22 mouse cellular contexts compared by ENCODE assay signal in genomic region chr1:130297471-130297870, GRCm38 (mm10).
DNase-seq lines count a peak whose midpoint lies in the region; ATAC-seq and TF ChIP-seq lines count a peak whose summit lies in the region.
"Had no signal": no experiment of that assay in that cellular context is flagged by ENCODE, and none has a peak within 500 bp of the region (broad histone marks: within the 10 kb centered on the region; RNA-seq: fewer than 3 reads in every experiment).

No protein-coding gene starts in this region.

- H3K36me3 ChIP-seq in forebrain, postnatal 0 days (ENCODE audit: insufficient read depth): no peaks in the 10 kb centered on the region
- no peaks in the 10 kb centered on the region for H3K36me3 ChIP-seq in forebrain, embryonic 12.5 days (replicated peaks)
- H3K36me3 ChIP-seq in midbrain, embryonic 11.5 days (ENCODE audit: control insufficient read depth, insufficient read depth, low read length): no peaks in the 10 kb centered on the region
- no peaks in the 10 kb centered on the region for H3K36me3 ChIP-seq in midbrain, embryonic 16.5 days (ENCODE audit: control insufficient read depth, insufficient read depth, low read length)
- H3K36me3 ChIP-seq: forebrain, embryonic 10.5 days; heart, embryonic 12.5 days; heart, embryonic 15.5 days; hindbrain, embryonic 15.5 days had no signal

- 0 out of 2 replicates have a peak, but pooled peaks cover 5% of the 10 kb centered on the region for H3K4me1 ChIP-seq in forebrain, postnatal 0 days (ENCODE audit: insufficient read depth)
- H3K4me1 ChIP-seq in forebrain, embryonic 12.5 days: peaks cover 19% of the 10 kb centered on the region
- H3K4me1 ChIP-seq in midbrain, embryonic 11.5 days (ENCODE audit: control insufficient read depth, insufficient read depth, low read length): peaks cover 8% of the 10 kb centered on the region
- peaks cover 19% of the 10 kb centered on the region for H3K4me1 ChIP-seq in midbrain, embryonic 16.5 days (ENCODE audit: control insufficient read depth, insufficient read depth, low read length)

- DNase-seq in forebrain, postnatal 0 days: peak; percentile 45
- peak; percentile 78 for DNase-seq in midbrain, embryonic 11.5 days (ENCODE audit: low spot score, missing footprints)
- DNase-seq in brain, embryonic 14.5 days (ENCODE audit: low read depth): peak; percentile 73
- no peak for DNase-seq in B cell, adult 2 months
- DNase-seq: adrenal gland, postnatal 10 days; adrenal gland, postnatal 36 days; cerebellum, adult 11-12 months; cerebellum, adult 9-10 months; cerebellum, postnatal 14 days; gastrocnemius, postnatal 25 days; heart, adult 18-20 months; heart, postnatal 10 days; heart, postnatal 36 days; kidney, adult 2 months had no signal

- no peak overlapping the region for H3K9ac ChIP-seq in forebrain, postnatal 0 days
- H3K9ac ChIP-seq in forebrain, embryonic 12.5 days: no peak overlapping the region
- no peak overlapping the region for H3K9ac ChIP-seq in midbrain, embryonic 11.5 days (ENCODE audit: low read length)
- no peak overlapping the region for H3K9ac ChIP-seq in midbrain, embryonic 16.5 days (ENCODE audit: low read depth, low read length)
- H3K9ac ChIP-seq: heart, embryonic 12.5 days; heart, embryonic 15.5 days; hindbrain, embryonic 15.5 days had no signal

- no peaks in the 10 kb centered on the region for H3K27me3 ChIP-seq in forebrain, postnatal 0 days (ENCODE audit: insufficient read depth, low read length)
- H3K27me3 ChIP-seq in forebrain, embryonic 12.5 days: no peaks in the 10 kb centered on the region
- no peaks in the 10 kb centered on the region for H3K27me3 ChIP-seq in midbrain, embryonic 11.5 days (ENCODE audit: control insufficient read depth, insufficient read depth, low read length)
- no peaks in the 10 kb centered on the region for H3K27me3 ChIP-seq in midbrain, embryonic 16.5 days (ENCODE audit: control insufficient read depth, insufficient read depth, low read depth, low read length)
- H3K27me3 ChIP-seq: heart, embryonic 12.5 days; heart, embryonic 15.5 days; hindbrain, embryonic 15.5 days had no signal

- no peak overlapping the region for H3K4me2 ChIP-seq in forebrain, postnatal 0 days (ENCODE audit: low read depth)
- no peak overlapping the region for H3K4me2 ChIP-seq in forebrain, embryonic 12.5 days
- no peak overlapping the region for H3K4me2 ChIP-seq in midbrain, embryonic 11.5 days
- no peak overlapping the region for H3K4me2 ChIP-seq in midbrain, embryonic 16.5 days (ENCODE audit: low read length)
- H3K4me2 ChIP-seq: heart, embryonic 12.5 days; heart, embryonic 15.5 days; hindbrain, embryonic 15.5 days had no signal

- ATAC-seq in forebrain, postnatal 0 days: peak; percentile 88
- no peak for ATAC-seq in forebrain, embryonic 12.5 days (ENCODE audit: low FRiP score)
- ATAC-seq in midbrain, embryonic 11.5 days (ENCODE audit: low FRiP score): no peak
- ATAC-seq in midbrain, embryonic 16.5 days: no peak
- ATAC-seq: intestine, postnatal 0 days; Patski had no signal

- H3K27ac ChIP-seq in forebrain, postnatal 0 days (ENCODE audit: low read depth, low read length): no peak overlapping the region
- no peak overlapping the region for H3K27ac ChIP-seq in forebrain, embryonic 12.5 days
- H3K27ac ChIP-seq in midbrain, embryonic 11.5 days (ENCODE audit: low read depth, low read length): no peak overlapping the region
- no peak overlapping the region for H3K27ac ChIP-seq in midbrain, embryonic 16.5 days (ENCODE audit: low read length)
- H3K27ac ChIP-seq: forebrain, embryonic 10.5 days; heart, embryonic 15.5 days; hindbrain, embryonic 15.5 days had no signal

- H3K4me3 ChIP-seq in forebrain, postnatal 0 days (ENCODE audit: low read depth, low read length): no peak overlapping the region
- no peak overlapping the region for H3K4me3 ChIP-seq in forebrain, embryonic 12.5 days (replicated peaks)
- no peak overlapping the region for H3K4me3 ChIP-seq in midbrain, embryonic 11.5 days (ENCODE audit: low read depth, low read length)
- H3K4me3 ChIP-seq in midbrain, embryonic 16.5 days (ENCODE audit: low read depth, low read length): no peak overlapping the region
- H3K4me3 ChIP-seq: forebrain, embryonic 10.5 days; heart, embryonic 12.5 days; heart, embryonic 15.5 days; hindbrain, embryonic 15.5 days had no signal

- TF ChIP-seq CTCF in forebrain, postnatal 0 days (IDR thresholded peaks at IDR 0.05; ENCODE audit: low read depth): no peak
- TF ChIP-seq CTCF in brain, embryonic 14.5 days (IDR thresholded peaks at IDR 0.05; ENCODE audit: borderline replicate concordance, extremely low read depth, insufficient read depth, insufficient read length): no peak

- TF ChIP-seq POLR2A in brain, embryonic 14.5 days (IDR thresholded peaks at IDR 0.05; ENCODE audit: borderline replicate concordance, extremely low read depth, insufficient read depth, insufficient read length, poor library complexity, severe bottlenecking): no peak

- 24% methylated on average over 2 of the region's 2 CpGs for WGBS in forebrain, postnatal 0 days
- 40% methylated on average over 2 of the region's 2 CpGs for WGBS in forebrain, embryonic 12.5 days
- 59% methylated on average over 2 of the region's 2 CpGs for WGBS in midbrain, embryonic 11.5 days
- WGBS in midbrain, embryonic 16.5 days: 43% methylated on average over 2 of the region's 2 CpGs

- no peaks in the 10 kb centered on the region for H3K9me3 ChIP-seq in forebrain, postnatal 0 days (ENCODE audit: low read length)
- no peaks in the 10 kb centered on the region for H3K9me3 ChIP-seq in forebrain, embryonic 12.5 days
- H3K9me3 ChIP-seq in midbrain, embryonic 11.5 days (ENCODE audit: control insufficient read depth, low read length): no peaks in the 10 kb centered on the region
- H3K9me3 ChIP-seq in midbrain, embryonic 16.5 days (replicated peaks; ENCODE audit: control insufficient read depth, low read length, poor library complexity, severe bottlenecking): no peaks in the 10 kb centered on the region
- H3K9me3 ChIP-seq: forebrain, embryonic 10.5 days; heart, embryonic 12.5 days; heart, embryonic 15.5 days; hindbrain, embryonic 15.5 days had no signal

Comparison
In these comparisons a context has a peak if more than half of its experiments do, and no peak if none do; other contexts are left out.
1. DNase-seq: peak in forebrain, postnatal 0 days (single experiment), midbrain, embryonic 11.5 days (single experiment) and brain, embryonic 14.5 days (single experiment); none in B cell, adult 2 months (0 of 2).